Comparison of ENCODE assay signal across 11 mouse cellular contexts in genomic region chr6:94186628-94187319, GRCm38 (mm10).
DNase-seq lines count a peak whose midpoint lies in the region; ATAC-seq lines count a peak whose summit lies in the region.
"Had no signal": no experiment of that assay in that cellular context is flagged by ENCODE, and none has a peak within 500 bp of the region (broad histone marks: within the 10 kb centered on the region; RNA-seq: fewer than 3 reads in every experiment).

No protein-coding gene starts in this region.

- H3K27ac ChIP-seq in heart, embryonic 15.5 days = peak overlapping the region; percentile 66
- H3K27ac ChIP-seq: neural tube, embryonic 13.5 days had no signal

- no peak; the same call in 1 of the 2 replicates for ATAC-seq in heart, embryonic 15.5 days (replicated peaks; ENCODE audit: insufficient number of reproducible peaks, insufficient read depth, low FRiP score, low read depth)
- no peak for ATAC-seq in activated CD4-positive, CD25-positive, alpha-beta regulatory T cell, adult 4 months
- ATAC-seq: forebrain, embryonic 16.5 days had no signal

- H3K36me3 ChIP-seq in heart, embryonic 15.5 days = no peaks in the 10 kb centered on the region
- H3K36me3 ChIP-seq: neural tube, embryonic 13.5 days had no signal

- H3K9ac ChIP-seq in heart, embryonic 15.5 days = no peak overlapping the region
- H3K9ac ChIP-seq: neural tube, embryonic 13.5 days had no signal

- H3K4me3 ChIP-seq in heart, embryonic 15.5 days = no peak overlapping the region
- H3K4me3 ChIP-seq: neural tube, embryonic 13.5 days had no signal

- 37% methylated on average over 7 of the region's 7 CpGs for WGBS in heart, embryonic 15.5 days

- no peak overlapping the region for H3K4me2 ChIP-seq in heart, embryonic 15.5 days
- H3K4me2 ChIP-seq: neural tube, embryonic 13.5 days had no signal

- H3K9me3 ChIP-seq in heart, embryonic 15.5 days (replicated peaks) = no peaks in the 10 kb centered on the region
- H3K9me3 ChIP-seq: neural tube, embryonic 13.5 days had no signal

- peaks cover 75% of the 10 kb centered on the region for H3K4me1 ChIP-seq in heart, embryonic 15.5 days (replicated peaks)

- H3K27me3 ChIP-seq in heart, embryonic 15.5 days = no peaks in the 10 kb centered on the region
- H3K27me3 ChIP-seq: neural tube, embryonic 13.5 days had no signal

- peak; percentile 96 for DNase-seq in 416B (ENCODE audit: low read depth)
- DNase-seq in adrenal gland, postnatal 10 days = peak; percentile 67
- peak; percentile 32 to 61 for DNase-seq in kidney, postnatal 25 days
- DNase-seq in right cerebral cortex, postnatal 14 days = no peak
- no peak for DNase-seq in cerebellum, adult 18-20 months
- no peak for DNase-seq in embryo, embryonic 11 days
- DNase-seq: layer of hippocampus, adult 9-11 months had no signal

Comparison
In these comparisons a context has a peak if more than half of its experiments do, and no peak if none do; other contexts are left out.
1. DNase-seq: peak in 416B (single experiment), adrenal gland, postnatal 10 days (single experiment) and kidney, postnatal 25 days (2 of 2); none in right cerebral cortex, postnatal 14 days (single experiment), cerebellum, adult 18-20 months (0 of 2) and embryo, embryonic 11 days (single experiment).